Mouse (Mus musculus): ENCODE measurements around the gene Il1rap.

- TF ChIP-seq CTCF (IDR thresholded peaks at IDR 0.05; ENCODE audit: low read depth) (no peak), EP300 (IDR thresholded peaks at IDR 0.05; ENCODE audit: low read depth) (no peak)
Measured at GRCm38 (mm10) chr16:26662722-26663436, 81.4 kb downstream of the Il1rap start.

All from liver, embryonic 14.5 days (tissue).